Mouse (Mus musculus) bone marrow, adult 2 months (tissue): ENCODE results near the gene Rnf128. TPM values are rescaled to one million over a fixed set of nuclear protein-coding genes. Genes with fewer than 3 reads are reported as not detected.

ENCODE experiments used
- H3K27ac ChIP-seq: fragments of 200-500 bp; 2 replicates; pipeline ENCODE4 v1.5.1; 2012; ENCODE audit warnings: low read depth, mild to moderate bottlenecking, control low read depth, inconsistent platforms, low read length; ENCODE audit not compliant: control insufficient read depth, poor library complexity, insufficient read depth
- H3K4me1 ChIP-seq: fragments of 200-500 bp; 2 replicates; pipeline ENCODE4 v1.6.1; 2011; ENCODE audit warnings: low read length; ENCODE audit not compliant: control insufficient read depth, insufficient read depth
- H3K4me3 ChIP-seq: fragments of 200-500 bp; replicated peaks from 2 replicates; pipeline ENCODE3; 2011; ENCODE audit warnings: mild to moderate bottlenecking, low read depth, low read length, control low read depth; ENCODE audit not compliant: control insufficient read depth
- CTCF ChIP-seq: fragments of 200-500 bp; IDR thresholded peaks from 2 replicates; pipeline ENCODE4 v1.5.1; 2011; ENCODE audit warnings: low read length, control low read depth; ENCODE audit not compliant: control insufficient read depth, insufficient read depth
- POLR2A ChIP-seq: fragments of 200-500 bp; IDR thresholded peaks from 2 replicates; pipeline ENCODE4 v1.6.1; 2011; ENCODE audit warnings: low read depth, mild to moderate bottlenecking, control low read depth, low read length, borderline replicate concordance; ENCODE audit not compliant: control insufficient read depth
- WGBS: fragments of 180-500 bp; shearing (Covaris S2); methylation state at CpG from one replicate; pipeline ENCODE4 v1.1.7; 2018; 5-methylcytosine and 5-hydroxymethylcytosine counted together
- polyA plus RNA-seq: library from polyadenylated mRNA; stranded (reverse); fragments of >200 nt; gene quantifications from 2 replicates; pipeline ENCODE4 v1.2.4, GENCODE M21; 2011; ENCODE audit warnings: low replicate concordance; ENCODE audit not compliant: missing spikeins, insufficient read depth, insufficient read length

Gene Rnf128
- polyA plus RNA-seq, 1 experiment = 2.5 TPM

- H3K4me3 ChIP-seq = no peak overlapping the region
- no peak overlapping the region for H3K27ac ChIP-seq
- TF ChIP-seq CTCF (no peak), POLR2A (no peak)
- no peaks in the 10 kb centered on the region; the same call in 1 of the 2 replicates for H3K4me1 ChIP-seq
- WGBS = 61% methylated on average over 3 of the region's 3 CpGs
Observed at GRCm38 (mm10) chrX:139653292-139653691, 90.2 kb downstream of the Rnf128 start.

GRCm38 (mm10) chrX:139654350-139655063, 91.4 kb downstream of the Rnf128 start:
- Histone ChIP-seq H3K4me3 (no peak overlapping the region), H3K27ac (no peak overlapping the region), H3K4me1 (no peaks in the 10 kb centered on the region; the same call in 1 of the 2 replicates)
- WGBS = 62% methylated on average over 5 of the region's 5 CpGs
- TF ChIP-seq CTCF (no peak), POLR2A (no peak)

- 85% methylated on average over 1 of the region's 1 CpGs for WGBS
- H3K4me1 ChIP-seq = no peaks in the 10 kb centered on the region
- no peak overlapping the region for H3K27ac ChIP-seq
- no peak for TF ChIP-seq POLR2A
- no peak for TF ChIP-seq CTCF
- H3K4me3 ChIP-seq = no peak overlapping the region
Observed at GRCm38 (mm10) chrX:139662111-139662510, 99.0 kb downstream of the Rnf128 start.

- 58% methylated on average over 2 of the region's 2 CpGs for WGBS
Observed at GRCm38 (mm10) chrX:139665829-139666228, 102.7 kb downstream of the Rnf128 start.

GRCm38 (mm10) chrX:139684410-139684774, 121.3 kb downstream of the Rnf128 start:
- 15% methylated on average over 8 of the region's 8 CpGs for WGBS
- Histone ChIP-seq H3K4me1 (no peaks in the 10 kb centered on the region), H3K27ac (no peak overlapping the region), H3K4me3 (peak overlapping the region; percentile 90)
- TF ChIP-seq CTCF (no peak), POLR2A (no peak)

More at GRCm38 (mm10) chrX:139665829-139666228, 102.7 kb downstream of the Rnf128 start:
- no peak for TF ChIP-seq CTCF
- TF ChIP-seq POLR2A = no peak
- Histone ChIP-seq H3K27ac (no peak overlapping the region), H3K4me1 (no peaks in the 10 kb centered on the region), H3K4me3 (no peak overlapping the region)

- H3K4me1 ChIP-seq = no peaks in the 10 kb centered on the region
- TF ChIP-seq POLR2A (no peak), CTCF (no peak)
- no peak within 1 kb of the TSS for H3K27ac ChIP-seq
- H3K4me3 ChIP-seq = peak within 1 kb of the TSS; percentile 90
- WGBS = 13% methylated on average over 43 of the region's 43 CpGs
Observed at GRCm38 (mm10) chrX:139684775-139685695, 121.9 kb downstream of the Rnf128 start, which contains the start of gene Tbc1d8b. Gene Tbc1d8b (plus strand): TSS chrX:139684996.

GRCm38 (mm10) chrX:139714381-139714780, 151.3 kb downstream of the Rnf128 start, which contains the start of gene Gm15013:
Gene Gm15013 (minus strand): TSS chrX:139714481.
- no peak within 1 kb of the TSS for H3K4me3 ChIP-seq
- no peak within 1 kb of the TSS for H3K27ac ChIP-seq
- no peak for TF ChIP-seq CTCF
- TF ChIP-seq POLR2A = no peak
- 91% methylated on average over 8 of the region's 8 CpGs for WGBS
- no peaks in the 10 kb centered on the region for H3K4me1 ChIP-seq

GRCm38 (mm10) chrX:139722350-139722749, 159.2 kb downstream of the Rnf128 start:
- WGBS = 82% methylated on average over 2 of the region's 2 CpGs
- no peak overlapping the region for H3K4me3 ChIP-seq

More at GRCm38 (mm10) chrX:139722350-139722749, 159.2 kb downstream of the Rnf128 start:
- no peaks in the 10 kb centered on the region for H3K4me1 ChIP-seq
- no peak overlapping the region for H3K27ac ChIP-seq
- TF ChIP-seq POLR2A = no peak
- TF ChIP-seq CTCF = no peak

Other genes starting within 250 kb of the Rnf128 start
- gene Trap1a, start 229.6 kb upstream of the Rnf128 start, polyA plus RNA-seq = 22.9 TPM in 1 of 2 replicates, not detected in the other
- 1.6 TPM in 1 of 2 replicates, not detected in the other for gene D330045A20Rik, start 82.9 kb upstream of the Rnf128 start, polyA plus RNA-seq
- gene Tbc1d8b, start 121.7 kb downstream of the Rnf128 start, polyA plus RNA-seq = 0.50 and 0.88 TPM in 2 replicates
- 1.6 TPM in 1 of 2 replicates, not detected in the other for gene Gm15013, start 151.2 kb downstream of the Rnf128 start, polyA plus RNA-seq
- gene Ripply1, start 219.0 kb downstream of the Rnf128 start, polyA plus RNA-seq = not detected in 2 replicates
- gene Cldn2, start 237.5 kb downstream of the Rnf128 start, polyA plus RNA-seq = 1.3 TPM in 1 of 2 replicates, not detected in the other